10 mouse cellular contexts compared by ENCODE assay signal in genomic region chr14:55761163-55761562, GRCm38 (mm10). TPM values are rescaled to one million over a fixed set of nuclear protein-coding genes. Genes with fewer than 3 reads are reported as not detected.
DNase-seq lines count a peak whose midpoint lies in the region; ATAC-seq and TF ChIP-seq lines count a peak whose summit lies in the region.
"Had no signal": no experiment of that assay in that cellular context is flagged by ENCODE, and none has a peak within 500 bp of the region (broad histone marks: within the 10 kb centered on the region; RNA-seq: fewer than 3 reads in every experiment).

Ltb4r2 (plus strand) TSS chr14:55761428.

- peak within 1 kb of the TSS; percentile 44 for H3K4me3 ChIP-seq in thymus, adult 2 months (ENCODE audit: control insufficient read depth, insufficient read depth, low read length)
- peak within 1 kb of the TSS; percentile 58 for H3K4me3 ChIP-seq in liver, embryonic 13.5 days (replicated peaks)

- DNase-seq in heart, adult 11 months: peak; percentile 90
- DNase-seq in heart, postnatal 36 days: no peak
- DNase-seq in thymus, adult 2 months: no peak
- no peak for DNase-seq in thymus, postnatal 10 days (ENCODE audit: low spot score in 2 of 2)
- no peak for DNase-seq in liver, embryonic 13.5 days
- no peak for DNase-seq in spleen, postnatal 36 days (ENCODE audit: low spot score in 2 of 2)
- no peak for DNase-seq in thymus, postnatal 4 days
- DNase-seq: kidney, adult 11 months; spleen, adult 18-20 months had no signal

- no peak for TF ChIP-seq POLR2A in thymus, adult 2 months (IDR thresholded peaks at IDR 0.05; ENCODE audit: control insufficient read depth, extremely low read depth, insufficient read depth, low read length, poor library complexity)

- intact Hi-C loops in heart, postnatal 36 days (cut with DNase I): loop anchor here (5.0 kb wide), 1 partner anchor 79 kb away; the partner anchor contains the start of gene Tinf2

- H3K4me2 ChIP-seq in liver, embryonic 13.5 days: peak within 1 kb of the TSS; percentile 79

- no peak within 1 kb of the TSS for H3K27ac ChIP-seq in thymus, adult 2 months (ENCODE audit: control insufficient read depth, insufficient read depth, low read length)
- H3K27ac ChIP-seq in liver, embryonic 13.5 days: no peak within 1 kb of the TSS

- H3K36me3 ChIP-seq in thymus, adult 2 months (ENCODE audit: control insufficient read depth, insufficient read depth, low read length): no peaks in the 10 kb centered on the region
- peaks cover 7% of the 10 kb centered on the region for H3K36me3 ChIP-seq in liver, embryonic 13.5 days

- 88% methylated on average over 6 of the region's 6 CpGs for WGBS in thymus, adult 2 months
- 74% methylated on average over 6 of the region's 6 CpGs for WGBS in liver, embryonic 13.5 days (ENCODE audit: insufficient replicate concordance)

- TF ChIP-seq CTCF in thymus, adult 2 months (IDR thresholded peaks at IDR 0.05; ENCODE audit: borderline replicate concordance, control insufficient read depth, extremely low read depth, insufficient read depth, low read length, poor library complexity): no peak

- no peaks in the 10 kb centered on the region; the same call in 1 of the 2 replicates for H3K4me1 ChIP-seq in thymus, adult 2 months (replicated peaks; ENCODE audit: control insufficient read depth, insufficient read depth, low read length)
- H3K4me1 ChIP-seq in liver, embryonic 13.5 days (replicated peaks): peaks cover 62% of the 10 kb centered on the region

- no peaks in the 10 kb centered on the region for H3K9me3 ChIP-seq in liver, embryonic 13.5 days (replicated peaks)

- peak within 1 kb of the TSS; percentile 71 for H3K9ac ChIP-seq in liver, embryonic 13.5 days

- ATAC-seq in liver, embryonic 13.5 days (ENCODE audit: low read depth): no peak
- ATAC-seq in megakaryocyte-erythroid progenitor cell, adult 5-6 weeks (replicated peaks; ENCODE audit: low FRiP score, low TSS enrichment, poor library complexity, severe bottlenecking): no peak

- peaks cover 14% of the 10 kb centered on the region; the same call in 1 of the 2 replicates for H3K27me3 ChIP-seq in thymus, adult 2 months (ENCODE audit: control insufficient read depth, insufficient read depth, low read length)
- H3K27me3 ChIP-seq in liver, embryonic 13.5 days: peaks cover 52% of the 10 kb centered on the region

RNA-seq across cellular contexts. Expression of gene Ltb4r2, which starts in this region (rescaled TPM):
- under 1 TPM in 1 of 2 experiments, not detected in 1; 0.19 TPM for total RNA-seq in heart, postnatal 36 days (2021)
- polyA plus RNA-seq in thymus, adult 2 months (2012; rRNA removed): 1.7 and 1.8 TPM in 2 replicates
- polyA plus RNA-seq in liver, embryonic 13.5 days (2015; fragmentation: Nextera tagmentation; extraction: Ambion mirVana): 0.92 and 1.3 TPM in 2 replicates
- total RNA-seq in megakaryocyte-erythroid progenitor cell, adult 5-6 weeks (2014; fragmentation: Nextera tagmentation): not detected in 2 replicates
- total RNA-seq in megakaryocyte-erythroid progenitor cell, adult 5-6 weeks (2017): 0.38 and 1.7 TPM in 2 replicates
